Mouse (Mus musculus): ENCODE measurements around the gene Soga1. TPM values are rescaled to one million over a fixed set of nuclear protein-coding genes. Genes with fewer than 3 reads are reported as not detected.

The Soga1 gene
- polyA plus RNA-seq, 1 experiment from 2014 or later, result 4.4 TPM

GRCm38 (mm10) chr2:157060037-157060436 is 19.0 kb downstream of the Soga1 start:
- peaks cover 22% of the 10 kb centered on the region for H3K36me3 ChIP-seq
- ATAC-seq (ENCODE audit: insufficient number of reproducible peaks, low FRiP score, low TSS enrichment, low read depth), result no peak
- H3K4me2 ChIP-seq (replicated peaks), result no peak overlapping the region
- 89% methylated on average over 14 of the region's 14 CpGs for WGBS
- H3K9ac ChIP-seq, result no peak overlapping the region
- H3K4me3 ChIP-seq (replicated peaks), result no peak overlapping the region
- H3K27me3 ChIP-seq, result no peaks in the 10 kb centered on the region
- H3K4me1 ChIP-seq, result peaks cover 72% of the 10 kb centered on the region
- no peaks in the 10 kb centered on the region for H3K9me3 ChIP-seq (replicated peaks)
- no peak overlapping the region for H3K27ac ChIP-seq (replicated peaks)

- H3K36me3 ChIP-seq, result peaks cover 26% of the 10 kb centered on the region
- 50% methylated on average over 8 of the region's 8 CpGs for WGBS
- H3K27ac ChIP-seq (replicated peaks), result peak overlapping the region; percentile 91
- no peak overlapping the region for H3K4me3 ChIP-seq (replicated peaks)
- H3K9me3 ChIP-seq (replicated peaks), result no peaks in the 10 kb centered on the region
- H3K27me3 ChIP-seq, result no peaks in the 10 kb centered on the region
- ATAC-seq (ENCODE audit: insufficient number of reproducible peaks, low FRiP score, low TSS enrichment, low read depth), result no peak
- peaks cover 72% of the 10 kb centered on the region for H3K4me1 ChIP-seq
- H3K4me2 ChIP-seq (replicated peaks), result peak overlapping the region; percentile 42; the same call in 1 of the 2 replicates
- H3K9ac ChIP-seq, result no peak overlapping the region; the same call in 1 of the 2 replicates
These were observed 19.9 kb downstream of the Soga1 start for GRCm38 (mm10) chr2:157059166-157059565.

GRCm38 (mm10) chr2:157058342-157058998 is 20.6 kb downstream of the Soga1 start:
- H3K4me3 ChIP-seq (replicated peaks), result peak overlapping the region; percentile 17; the same call in 1 of the 2 replicates
- H3K36me3 ChIP-seq, result peaks cover 33% of the 10 kb centered on the region

GRCm38 (mm10) chr2:157057758-157058157 is 21.3 kb downstream of the Soga1 start:
- peaks cover 61% of the 10 kb centered on the region for H3K4me1 ChIP-seq

More at GRCm38 (mm10) chr2:157058342-157058998, 20.6 kb downstream of the Soga1 start:
- H3K4me1 ChIP-seq, result peaks cover 69% of the 10 kb centered on the region
- no peaks in the 10 kb centered on the region for H3K27me3 ChIP-seq
- H3K4me2 ChIP-seq (replicated peaks), result peak overlapping the region; percentile 42
- WGBS, result 10% methylated on average over 18 of the region's 18 CpGs
- peak overlapping the region; percentile 91 for H3K27ac ChIP-seq (replicated peaks)
- no peaks in the 10 kb centered on the region for H3K9me3 ChIP-seq (replicated peaks)
- H3K9ac ChIP-seq, result no peak overlapping the region
- ATAC-seq (ENCODE audit: insufficient number of reproducible peaks, low FRiP score, low TSS enrichment, low read depth), result peak; percentile 84

GRCm38 (mm10) chr2:157057186-157057585 is 21.9 kb downstream of the Soga1 start:
- H3K9ac ChIP-seq, result no peak overlapping the region
- no peak overlapping the region for H3K4me3 ChIP-seq (replicated peaks)
- H3K4me2 ChIP-seq (replicated peaks), result no peak overlapping the region
- H3K4me1 ChIP-seq, result peaks cover 61% of the 10 kb centered on the region
- no peak for ATAC-seq (ENCODE audit: insufficient number of reproducible peaks, low FRiP score, low TSS enrichment, low read depth)
- no peaks in the 10 kb centered on the region for H3K9me3 ChIP-seq (replicated peaks)
- WGBS, result 83% methylated on average over 3 of the region's 3 CpGs
- peaks cover 45% of the 10 kb centered on the region for H3K36me3 ChIP-seq
- no peak overlapping the region for H3K27ac ChIP-seq (replicated peaks)
- H3K27me3 ChIP-seq, result no peaks in the 10 kb centered on the region

More at GRCm38 (mm10) chr2:157057758-157058157, 21.3 kb downstream of the Soga1 start:
- 80% methylated on average over 4 of the region's 4 CpGs for WGBS
- peaks cover 40% of the 10 kb centered on the region for H3K36me3 ChIP-seq
- peak overlapping the region; percentile 91 for H3K27ac ChIP-seq (replicated peaks)
- no peak overlapping the region for H3K4me2 ChIP-seq (replicated peaks)
- ATAC-seq (ENCODE audit: insufficient number of reproducible peaks, low FRiP score, low TSS enrichment, low read depth), result no peak
- H3K9ac ChIP-seq, result no peak overlapping the region
- no peaks in the 10 kb centered on the region for H3K9me3 ChIP-seq (replicated peaks)
- no peak overlapping the region for H3K4me3 ChIP-seq (replicated peaks)
- no peaks in the 10 kb centered on the region for H3K27me3 ChIP-seq

GRCm38 (mm10) chr2:157055721-157056120 is 23.3 kb downstream of the Soga1 start:
- Histone ChIP-seq H3K36me3 (peaks cover 55% of the 10 kb centered on the region), H3K4me1 (peaks cover 64% of the 10 kb centered on the region), H3K27ac (replicated peaks) (peak overlapping the region; percentile 88)

GRCm38 (mm10) chr2:157054816-157055215 is 24.2 kb downstream of the Soga1 start:
- Histone ChIP-seq H3K27ac (replicated peaks) (peak overlapping the region; percentile 88), H3K27me3 (no peaks in the 10 kb centered on the region), H3K36me3 (peaks cover 56% of the 10 kb centered on the region), H3K4me1 (peaks cover 63% of the 10 kb centered on the region), H3K4me3 (replicated peaks) (no peak overlapping the region), H3K9ac (no peak overlapping the region), H3K9me3 (replicated peaks) (no peaks in the 10 kb centered on the region), H3K4me2 (replicated peaks) (no peak overlapping the region)
- ATAC-seq (ENCODE audit: insufficient number of reproducible peaks, low FRiP score, low TSS enrichment, low read depth), result peak; percentile 51
- 47% methylated on average over 5 of the region's 5 CpGs for WGBS

More at GRCm38 (mm10) chr2:157055721-157056120, 23.3 kb downstream of the Soga1 start:
- Histone ChIP-seq H3K4me3 (replicated peaks) (no peak overlapping the region), H3K27me3 (no peaks in the 10 kb centered on the region), H3K4me2 (replicated peaks) (no peak overlapping the region), H3K9me3 (replicated peaks) (no peaks in the 10 kb centered on the region), H3K9ac (no peak overlapping the region)
- no peak for ATAC-seq (ENCODE audit: insufficient number of reproducible peaks, low FRiP score, low TSS enrichment, low read depth)
- WGBS, result 75% methylated on average over 6 of the region's 6 CpGs

GRCm38 (mm10) chr2:157054297-157054696 is 24.8 kb downstream of the Soga1 start:
- Histone ChIP-seq H3K4me3 (replicated peaks) (no peak overlapping the region), H3K9ac (no peak overlapping the region), H3K4me1 (peaks cover 60% of the 10 kb centered on the region), H3K27me3 (no peaks in the 10 kb centered on the region), H3K9me3 (replicated peaks) (no peaks in the 10 kb centered on the region), H3K36me3 (peaks cover 56% of the 10 kb centered on the region), H3K27ac (replicated peaks) (peak overlapping the region; percentile 88), H3K4me2 (replicated peaks) (no peak overlapping the region)
- 79% methylated on average over 8 of the region's 8 CpGs for WGBS
- ATAC-seq (ENCODE audit: insufficient number of reproducible peaks, low FRiP score, low TSS enrichment, low read depth), result no peak

- Histone ChIP-seq H3K36me3 (peaks cover 59% of the 10 kb centered on the region), H3K27ac (replicated peaks) (no peak overlapping the region)
These were observed 25.3 kb downstream of the Soga1 start for GRCm38 (mm10) chr2:157053787-157054186.

GRCm38 (mm10) chr2:157053124-157053523 is 25.9 kb downstream of the Soga1 start:
- Histone ChIP-seq H3K4me2 (replicated peaks) (no peak overlapping the region), H3K36me3 (peaks cover 65% of the 10 kb centered on the region), H3K27me3 (no peaks in the 10 kb centered on the region), H3K9ac (no peak overlapping the region), H3K9me3 (replicated peaks) (no peaks in the 10 kb centered on the region), H3K27ac (replicated peaks) (no peak overlapping the region), H3K4me1 (peaks cover 57% of the 10 kb centered on the region), H3K4me3 (replicated peaks) (no peak overlapping the region)
- 96% methylated on average over 5 of the region's 5 CpGs for WGBS
- ATAC-seq (ENCODE audit: insufficient number of reproducible peaks, low FRiP score, low TSS enrichment, low read depth), result no peak

More at GRCm38 (mm10) chr2:157053787-157054186, 25.3 kb downstream of the Soga1 start:
- no peak overlapping the region for H3K4me3 ChIP-seq (replicated peaks)
- H3K9ac ChIP-seq, result no peak overlapping the region
- no peaks in the 10 kb centered on the region for H3K27me3 ChIP-seq
- WGBS, result 82% methylated on average over 4 of the region's 4 CpGs
- H3K4me1 ChIP-seq, result peaks cover 58% of the 10 kb centered on the region
- ATAC-seq (ENCODE audit: insufficient number of reproducible peaks, low FRiP score, low TSS enrichment, low read depth), result no peak
- H3K4me2 ChIP-seq (replicated peaks), result no peak overlapping the region
- H3K9me3 ChIP-seq (replicated peaks), result no peaks in the 10 kb centered on the region

- no peak for ATAC-seq (ENCODE audit: insufficient number of reproducible peaks, low FRiP score, low TSS enrichment, low read depth)
These were observed 26.6 kb downstream of the Soga1 start for GRCm38 (mm10) chr2:157052448-157052847.

More at GRCm38 (mm10) chr2:157052448-157052847, 26.6 kb downstream of the Soga1 start:
- no peaks in the 10 kb centered on the region for H3K27me3 ChIP-seq
- peaks cover 50% of the 10 kb centered on the region for H3K4me1 ChIP-seq
- no peak overlapping the region for H3K4me2 ChIP-seq (replicated peaks)
- no peak overlapping the region for H3K27ac ChIP-seq (replicated peaks)
- 79% methylated on average over 8 of the region's 8 CpGs for WGBS
- peaks cover 60% of the 10 kb centered on the region for H3K36me3 ChIP-seq
- no peak overlapping the region for H3K4me3 ChIP-seq (replicated peaks)
- no peak overlapping the region for H3K9ac ChIP-seq
- H3K9me3 ChIP-seq (replicated peaks), result no peaks in the 10 kb centered on the region

All from embryonic facial prominence, embryonic 15.5 days (tissue).